Mouse (Mus musculus): Measurements from ENCODE around the gene Ccdc153. TPM values are rescaled to one million over a fixed set of nuclear protein-coding genes. Genes with fewer than 3 reads are reported as not detected.

Gene Ccdc153
- total and polyA plus RNA-seq, 3 experiments: not detected

DNA sequence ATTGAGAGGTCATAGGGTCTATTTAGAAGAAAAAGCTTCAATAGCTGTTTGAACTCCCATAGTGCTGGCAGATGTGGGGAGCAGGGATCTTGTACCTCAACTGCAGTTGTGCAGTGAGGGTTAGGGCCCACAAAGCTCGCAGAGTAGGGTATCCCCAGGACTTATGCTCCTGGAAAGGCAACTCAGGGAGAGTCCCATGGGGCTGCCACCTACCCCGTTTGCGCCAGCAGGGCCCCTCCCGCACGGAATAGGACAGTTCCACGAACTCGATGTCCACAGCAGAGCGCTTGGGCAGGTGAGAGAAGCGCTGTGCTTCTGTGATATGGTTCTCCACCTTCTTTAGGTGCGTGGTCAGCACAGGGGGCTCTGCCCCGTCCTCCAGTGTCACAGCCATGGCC is 46.5 kb downstream of the Ccdc153 start:
- DNase-seq (ENCODE audit: extremely low read depth): no peak
- Histone ChIP-seq H3K27ac (ENCODE audit: insufficient read depth, low read depth) (no peak overlapping the region), H3K9me3 (replicated peaks; ENCODE audit: low read length) (peaks cover 6% of the 10 kb centered on the region), H3K4me2 (ENCODE audit: insufficient read depth, low read depth, poor library complexity, severe bottlenecking) (no peak overlapping the region), H3K4me3 (replicated peaks in 1 of 3; ENCODE audit: low read depth in 2 of 3, low read length in 2 of 3, poor library complexity in 1 of 3) (no peak overlapping the region), H3K4me1 (ENCODE audit: control insufficient read depth in 1 of 2, insufficient read depth in 2 of 2) (no peaks in the 10 kb centered on the region), H3K9ac (ENCODE audit: insufficient read depth, low read depth) (no peak overlapping the region), H3K79me2 (replicated peaks; ENCODE audit: control insufficient read depth, extremely low read depth, insufficient read depth, poor library complexity, severe bottlenecking) (no peaks in the 10 kb centered on the region), H3K36me3 (replicated peaks in 1 of 2; ENCODE audit: control insufficient read depth in 1 of 2, insufficient read depth in 1 of 2, low read length in 1 of 2) (peaks cover 15 to 56% of the 10 kb centered on the region in 2 experiments), H3K27me3 (replicated peaks) (no peaks in the 10 kb centered on the region)
- in situ Hi-C loops (cut with MboI; ENCODE audit: low pct_ligation_motif_present, low pct_unique_long_range_greater_than_20kb, low sequenced_read_pairs): no loop called here
- TF ChIP-seq ETS1 (conservative IDR thresholded peaks at IDR 0.05; ENCODE audit: low read depth, low read length) (no peak), TBP (conservative IDR thresholded peaks at IDR 0.05; ENCODE audit: low read depth, low read length) (no peak), ZC3H11A (IDR thresholded peaks at IDR 0.05; ENCODE audit: low read depth, low read length) (no peak), MAZ (IDR thresholded peaks at IDR 0.05; ENCODE audit: low read depth, low read length) (no peak), USF2 (conservative IDR thresholded peaks at IDR 0.05; ENCODE audit: low read depth, low read length) (no peak), MAFK (IDR thresholded peaks at IDR 0.05; ENCODE audit: insufficient replicate concordance, low read length) (no peak)
- dilution Hi-C loops (cut with MboI; ENCODE audit: extremely low pct_ligation_motif_present, extremely low pct_unique_long_range_greater_than_20kb, low sequenced_read_pairs): no loop called here

DNA sequence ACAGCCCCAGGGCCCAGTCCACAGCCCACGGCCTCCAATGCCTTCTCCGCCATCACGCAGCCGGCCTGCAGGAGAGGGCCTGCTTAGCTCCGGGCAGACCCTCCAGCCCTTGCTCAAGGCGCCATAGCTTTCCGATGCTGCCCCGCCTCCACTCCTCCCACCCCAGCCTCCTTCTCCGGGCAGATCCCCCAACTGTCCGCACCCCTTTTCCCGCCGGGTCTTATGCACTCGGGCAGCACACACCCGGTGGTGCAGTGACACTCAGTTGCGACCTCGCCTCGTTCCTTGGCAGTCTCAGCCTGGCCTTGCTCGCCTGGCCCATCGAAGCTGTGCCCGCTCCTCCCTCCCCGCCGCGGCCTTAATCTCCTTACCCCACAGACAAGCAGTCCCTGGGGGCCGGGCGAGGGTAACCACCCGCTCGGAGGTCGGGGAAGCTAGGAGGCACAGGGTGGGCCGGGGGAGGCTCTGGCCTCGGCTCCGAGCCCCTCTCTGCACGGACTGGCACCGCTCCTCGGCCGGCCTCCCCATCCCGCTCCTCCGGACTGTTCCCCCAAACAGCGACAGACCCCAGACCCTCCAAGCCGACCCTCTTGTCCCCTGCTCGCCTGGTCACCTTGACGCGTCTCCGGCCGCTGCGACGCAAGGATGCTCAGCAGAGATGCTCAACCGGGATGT is 47.1 kb downstream of the Ccdc153 start:
- dilution Hi-C loops (cut with MboI; ENCODE audit: extremely low pct_ligation_motif_present, extremely low pct_unique_long_range_greater_than_20kb, low sequenced_read_pairs) (no loop called here), in situ Hi-C loops (cut with MboI; ENCODE audit: low pct_ligation_motif_present, low pct_unique_long_range_greater_than_20kb, low sequenced_read_pairs) (no loop called here)
- no peak for DNase-seq (ENCODE audit: extremely low read depth)
- Histone ChIP-seq H3K4me2 (ENCODE audit: insufficient read depth, low read depth, poor library complexity, severe bottlenecking) (no peak overlapping the region), H3K36me3 (replicated peaks in 1 of 2; ENCODE audit: control insufficient read depth in 1 of 2, insufficient read depth in 1 of 2, low read length in 1 of 2) (peaks cover 17 to 60% of the 10 kb centered on the region in 2 experiments), H3K9me3 (replicated peaks; ENCODE audit: low read length) (peaks cover 6% of the 10 kb centered on the region), H3K4me3 (replicated peaks in 1 of 3; ENCODE audit: low read depth in 2 of 3, low read length in 2 of 3, poor library complexity in 1 of 3) (no peak overlapping the region), H3K27me3 (replicated peaks) (no peaks in the 10 kb centered on the region), H3K9ac (ENCODE audit: insufficient read depth, low read depth) (no peak overlapping the region), H3K79me2 (replicated peaks; ENCODE audit: control insufficient read depth, extremely low read depth, insufficient read depth, poor library complexity, severe bottlenecking) (no peaks in the 10 kb centered on the region), H3K4me1 (ENCODE audit: control insufficient read depth in 1 of 2, insufficient read depth in 2 of 2) (no peaks in the 10 kb centered on the region), H3K27ac (ENCODE audit: insufficient read depth, low read depth) (no peak overlapping the region)
- no peak for TF ChIP-seq JUN (IDR thresholded peaks at IDR 0.05; ENCODE audit: insufficient read depth, low read depth, low read length)
- no peak for TF ChIP-seq MYC (IDR thresholded peaks at IDR 0.05; ENCODE audit: low read depth, low read length)
- no peak for TF ChIP-seq POLR2AphosphoS2 (IDR thresholded peaks at IDR 0.05; ENCODE audit: low read depth, low read length)
- TF ChIP-seq ZKSCAN1 (IDR thresholded peaks at IDR 0.05; ENCODE audit: borderline replicate concordance, low read depth, low read length): no peak
- TF ChIP-seq ZNF384 (IDR thresholded peaks at IDR 0.05; ENCODE audit: low read depth, low read length): no peak
- TF ChIP-seq USF2 (conservative IDR thresholded peaks at IDR 0.05; ENCODE audit: low read depth, low read length): no peak
- TF ChIP-seq MAX (IDR thresholded peaks at IDR 0.05; ENCODE audit: low read length): no peak
- no peak for TF ChIP-seq EP300 (IDR thresholded peaks at IDR 0.05; ENCODE audit: low read length)
- no peak for TF ChIP-seq JUND (conservative IDR thresholded peaks at IDR 0.05; ENCODE audit: low read depth, low read length)
- no peak for TF ChIP-seq NRF1 (IDR thresholded peaks at IDR 0.05; ENCODE audit: low read depth, low read length)
